Mouse (Mus musculus): ENCODE measurements around the gene Adrm1.

- TF ChIP-seq GATA1 (IDR thresholded peaks at IDR 0.05; ENCODE audit: borderline replicate concordance, low read length) (no peak), FLI1 (IDR thresholded peaks at IDR 0.05; ENCODE audit: low read length) (no peak)
These were observed 1.0 kb upstream of the Adrm1 start for GRCm38 (mm10) chr2:180170151-180170805.
